Mouse (Mus musculus) bone marrow, adult 2 months (tissue): ENCODE results near the gene Rex1bd.

ENCODE experiments used
- CTCF ChIP-seq: fragments of 200-500 bp; IDR thresholded peaks from 2 replicates; pipeline ENCODE4 v1.5.1; 2011; ENCODE audit warnings: low read length, control low read depth; ENCODE audit not compliant: control insufficient read depth, insufficient read depth
- POLR2A ChIP-seq: fragments of 200-500 bp; IDR thresholded peaks from 2 replicates; pipeline ENCODE4 v1.6.1; 2011; ENCODE audit warnings: low read depth, mild to moderate bottlenecking, control low read depth, low read length, borderline replicate concordance; ENCODE audit not compliant: control insufficient read depth

DNA sequence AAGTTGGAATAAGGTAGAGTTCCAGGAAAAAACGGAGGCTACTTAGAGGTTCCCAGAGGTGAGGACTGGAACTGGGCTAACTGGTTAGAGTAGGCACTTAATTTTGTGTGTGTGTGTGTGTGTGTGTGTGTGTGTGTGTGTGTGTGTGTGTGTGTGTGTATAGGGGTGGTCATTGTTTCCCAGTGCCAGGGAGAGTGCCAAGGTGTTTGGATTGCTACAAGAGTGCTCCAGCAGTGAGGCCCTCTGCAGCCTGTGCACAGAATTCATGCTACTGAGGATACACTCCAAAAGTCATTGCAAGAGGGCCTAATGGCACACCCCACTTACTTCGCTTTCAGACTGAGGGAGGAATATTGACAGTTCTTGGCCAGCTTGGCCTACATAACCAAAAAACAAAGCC is 23.6 kb downstream of the Rex1bd start:
- TF ChIP-seq POLR2A: no peak
- no peak for TF ChIP-seq CTCF
